Mouse (Mus musculus) heart, embryonic 16.5 days (tissue): ENCODE data around the gene Ank3. TPM values are rescaled to one million over a fixed set of nuclear protein-coding genes. Genes with fewer than 3 reads are reported as not detected.

Experiments
- ATAC-seq: fragments of 200-750 bp; cut with Nextera tagmentation; replicated peaks from 2 replicates; pipeline ENCODE4 v1.8.0; 2017; ENCODE audit warnings: moderate number of reproducible peaks; ENCODE audit not compliant: insufficient read depth, low FRiP score; ENCODE audit errors: extremely low read depth
- H3K27ac ChIP-seq: fragments of 300-500 bp; sonication (generic); 2 replicates; pipeline ENCODE4 v1.5.1; 2014; ENCODE audit warnings: mild to moderate bottlenecking, low read length, control low read depth, moderate library complexity
- H3K27me3 ChIP-seq: fragments of 300-500 bp; sonication (generic); 2 replicates; pipeline ENCODE4 v1.6.1; 2014; ENCODE audit warnings: low read length, mixed read lengths; ENCODE audit not compliant: control insufficient read depth, insufficient read depth
- H3K36me3 ChIP-seq: fragments of 300-500 bp; sonication (generic); 2 replicates; pipeline ENCODE4 v1.6.1; 2014; ENCODE audit not compliant: control insufficient read depth, insufficient read depth
- H3K4me1 ChIP-seq: fragments of 300-500 bp; sonication (generic); 2 replicates; pipeline ENCODE4 v1.6.1; 2014; ENCODE audit warnings: low read length, mixed read lengths; ENCODE audit not compliant: control insufficient read depth, insufficient read depth
- H3K4me2 ChIP-seq: fragments of 300-500 bp; sonication (generic); 2 replicates; pipeline ENCODE4 v1.6.1; 2014; ENCODE audit warnings: low read depth, mild to moderate bottlenecking, control low read depth, low read length
- H3K4me3 ChIP-seq: fragments of 300-500 bp; sonication (generic); 2 replicates; pipeline ENCODE4 v1.5.1; 2014; ENCODE audit warnings: mild to moderate bottlenecking, control low read depth, low read length
- H3K9ac ChIP-seq: fragments of 300-500 bp; sonication (generic); 2 replicates; pipeline ENCODE4 v1.6.1; 2014; ENCODE audit warnings: low read length, control low read depth
- H3K9me3 ChIP-seq: fragments of 300-500 bp; sonication (generic); replicated peaks from 2 replicates; pipeline ENCODE4 v1.6.1; 2016; ENCODE audit warnings: low read length; ENCODE audit not compliant: control insufficient read depth
- WGBS: fragments of 180-500 bp; shearing (Covaris S2); extraction: QIAGEN DNeasy Blood & Tissue Kit; methylation state at CpG from one replicate; pipeline ENCODE4 v1.1.7; 2014; 5-methylcytosine and 5-hydroxymethylcytosine counted together
- polyA plus RNA-seq: library from polyadenylated mRNA; unstranded; fragments of >200 nt; fragmentation: Nextera tagmentation; extraction: Ambion mirVana; gene quantifications from 2 replicates; pipeline ENCODE4 v1.2.1, GENCODE M21; 2015

Gene Ank3
- polyA plus RNA-seq, 1 experiment from 2014 or later = 33.2 TPM

GRCm38 (mm10) chr10:69556278-69556677 is 157.7 kb downstream of the Ank3 start:
- Histone ChIP-seq H3K4me3 (no peak overlapping the region), H3K27ac (no peak overlapping the region), H3K4me2 (peak overlapping the region; percentile 33; the same call in 1 of the 2 replicates), H3K9ac (no peak overlapping the region), H3K36me3 (no peaks in the 10 kb centered on the region), H3K4me1 (no peaks in the 10 kb centered on the region), H3K9me3 (no peaks in the 10 kb centered on the region), H3K27me3 (no peaks in the 10 kb centered on the region)
- WGBS = 22% methylated on average over 13 of the region's 13 CpGs
- no peak for ATAC-seq

- H3K27me3 ChIP-seq = no peaks in the 10 kb centered on the region
- H3K4me3 ChIP-seq = no peak overlapping the region
- no peak overlapping the region for H3K4me2 ChIP-seq
- H3K9me3 ChIP-seq = no peaks in the 10 kb centered on the region
- WGBS = 62% methylated on average over 1 of the region's 1 CpGs
- peaks cover 13% of the 10 kb centered on the region for H3K4me1 ChIP-seq
- no peak for ATAC-seq
- H3K27ac ChIP-seq = no peak overlapping the region
- no peak overlapping the region for H3K9ac ChIP-seq
- H3K36me3 ChIP-seq = no peaks in the 10 kb centered on the region
Measured at GRCm38 (mm10) chr10:69560237-69560636, 161.7 kb downstream of the Ank3 start.

- Histone ChIP-seq H3K9ac (no peak overlapping the region), H3K27ac (no peak overlapping the region), H3K4me1 (peaks cover 17% of the 10 kb centered on the region), H3K36me3 (no peaks in the 10 kb centered on the region), H3K4me2 (no peak overlapping the region), H3K27me3 (no peaks in the 10 kb centered on the region), H3K9me3 (no peaks in the 10 kb centered on the region), H3K4me3 (no peak overlapping the region)
- ATAC-seq = no peak
- WGBS = 94% methylated on average over 4 of the region's 4 CpGs
Measured at GRCm38 (mm10) chr10:69562931-69563330, 164.4 kb downstream of the Ank3 start.

GRCm38 (mm10) chr10:69565052-69565451 is 166.5 kb downstream of the Ank3 start:
- 25% methylated on average over 4 of the region's 4 CpGs for WGBS
- Histone ChIP-seq H3K27ac (peak overlapping the region; percentile 86), H3K4me1 (peaks cover 23% of the 10 kb centered on the region), H3K4me2 (peak overlapping the region; percentile 50), H3K4me3 (no peak overlapping the region), H3K27me3 (no peaks in the 10 kb centered on the region), H3K9ac (no peak overlapping the region), H3K9me3 (no peaks in the 10 kb centered on the region), H3K36me3 (no peaks in the 10 kb centered on the region)
- peak; percentile 71 for ATAC-seq

- peaks cover 48% of the 10 kb centered on the region for H3K4me1 ChIP-seq
- H3K4me2 ChIP-seq = no peak overlapping the region
- ATAC-seq = no peak
- H3K9ac ChIP-seq = no peak overlapping the region
- no peaks in the 10 kb centered on the region for H3K9me3 ChIP-seq
- no peak overlapping the region for H3K27ac ChIP-seq
- no peak overlapping the region for H3K4me3 ChIP-seq
- H3K27me3 ChIP-seq = no peaks in the 10 kb centered on the region
- WGBS = 80% methylated on average over 5 of the region's 5 CpGs
- H3K36me3 ChIP-seq = no peaks in the 10 kb centered on the region
Measured at GRCm38 (mm10) chr10:69568976-69569375, 170.4 kb downstream of the Ank3 start.

- H3K4me3 ChIP-seq = no peak overlapping the region
- WGBS = 36% methylated on average over 8 of the region's 8 CpGs
- peak overlapping the region; percentile 5; the same call in 1 of the 2 replicates for H3K9ac ChIP-seq
- no peaks in the 10 kb centered on the region for H3K36me3 ChIP-seq
- H3K27ac ChIP-seq = peak overlapping the region; percentile 12
- ATAC-seq = no peak
- H3K27me3 ChIP-seq = no peaks in the 10 kb centered on the region
- H3K9me3 ChIP-seq = no peaks in the 10 kb centered on the region
- H3K4me1 ChIP-seq = peaks cover 46% of the 10 kb centered on the region
- no peak overlapping the region for H3K4me2 ChIP-seq
Measured at GRCm38 (mm10) chr10:69569740-69570139, 171.2 kb downstream of the Ank3 start.

- H3K27ac ChIP-seq = peak overlapping the region; percentile 44
- H3K9ac ChIP-seq = peak overlapping the region; percentile 66
- H3K9me3 ChIP-seq = no peaks in the 10 kb centered on the region
- peak overlapping the region; percentile 47 for H3K4me3 ChIP-seq
- 26% methylated on average over 18 of the region's 18 CpGs for WGBS
- H3K4me2 ChIP-seq = peak overlapping the region; percentile 72
- H3K36me3 ChIP-seq = no peaks in the 10 kb centered on the region
- no peaks in the 10 kb centered on the region for H3K27me3 ChIP-seq
- H3K4me1 ChIP-seq = peaks cover 42% of the 10 kb centered on the region
- ATAC-seq = 0 out of 2 replicates have a peak, but pooled peaks have one; percentile 15
Measured at GRCm38 (mm10) chr10:69570466-69571288, 172.1 kb downstream of the Ank3 start.

GRCm38 (mm10) chr10:69571422-69571821 is 172.8 kb downstream of the Ank3 start:
- Histone ChIP-seq H3K9ac (peak overlapping the region; percentile 66), H3K4me3 (peak overlapping the region; percentile 47), H3K27ac (peak overlapping the region; percentile 44), H3K36me3 (no peaks in the 10 kb centered on the region), H3K9me3 (no peaks in the 10 kb centered on the region), H3K4me1 (peaks cover 42% of the 10 kb centered on the region), H3K27me3 (no peaks in the 10 kb centered on the region), H3K4me2 (peak overlapping the region; percentile 72)
- 4% methylated on average over 8 of the region's 8 CpGs for WGBS
- ATAC-seq = no peak

- no peak for ATAC-seq
- Histone ChIP-seq H3K9ac (peak overlapping the region; percentile 66), H3K4me1 (peaks cover 46% of the 10 kb centered on the region), H3K4me2 (peak overlapping the region; percentile 72), H3K9me3 (no peaks in the 10 kb centered on the region), H3K27ac (no peak overlapping the region), H3K27me3 (no peaks in the 10 kb centered on the region), H3K36me3 (no peaks in the 10 kb centered on the region), H3K4me3 (peak overlapping the region; percentile 47)
- WGBS = 5% methylated on average over 9 of the region's 9 CpGs
Measured at GRCm38 (mm10) chr10:69571972-69572371, 173.4 kb downstream of the Ank3 start.
